Mouse (Mus musculus): ENCODE results near the gene Golm1.

DNA sequence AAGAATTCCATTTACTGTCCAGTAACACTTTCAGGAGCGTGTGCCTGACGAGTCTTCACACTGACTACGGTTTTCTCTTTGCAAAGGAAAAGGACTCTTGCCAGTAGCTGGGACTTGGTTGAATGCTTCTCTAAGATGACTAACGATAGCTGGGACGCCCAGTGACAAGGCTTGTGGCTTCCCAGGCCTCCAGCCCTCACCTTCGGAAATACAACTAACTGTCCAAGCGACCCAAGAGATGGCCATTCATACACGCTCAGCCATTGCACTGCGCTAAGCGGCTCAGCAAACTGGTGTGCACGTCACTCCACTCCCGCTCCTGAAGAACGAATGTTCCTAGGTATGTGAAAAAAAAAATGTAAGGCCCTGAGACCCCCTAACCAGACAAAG, 855 bp downstream of the Golm1 start:
- TF ChIP-seq CTCF (conservative IDR thresholded peaks at IDR 0.05; ENCODE audit: low read length): no peak
- no peak for TF ChIP-seq POU5F1 (IDR thresholded peaks at IDR 0.05; ENCODE audit: borderline replicate concordance, low read length)

Data from E14TG2a.4 (cell line).